Mouse (Mus musculus): Measurements from ENCODE around the gene Enam.
"Not testable (repeated sequence)": the region's sequence is repeated elsewhere in the genome, so short reads cannot be mapped to it uniquely, and the experiment has no call there.

Gene Enam

DNA sequence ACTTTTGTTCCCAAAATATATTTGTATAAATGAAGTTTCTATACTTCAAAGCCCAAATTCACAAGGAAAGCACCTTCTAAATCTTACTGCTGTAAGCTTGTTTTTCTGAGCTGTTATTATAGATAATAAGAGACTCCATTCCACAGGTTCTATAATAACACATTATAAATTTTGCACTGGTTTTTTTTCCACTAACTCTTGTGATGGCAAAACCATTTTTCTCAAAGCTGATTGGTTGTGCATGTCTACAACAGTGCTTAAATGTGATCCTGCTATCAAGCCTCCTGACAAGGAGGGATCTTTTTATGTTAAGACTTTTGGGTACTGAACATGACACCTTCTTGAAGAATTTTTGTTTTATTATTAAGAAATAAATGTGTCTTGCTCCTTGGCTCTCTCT is at the start of gene Enam:
TSS of gene Enam (plus strand) at position 301 of the 400 bp plus-strand sequence.
- DNase-seq (ENCODE audit: low read depth, low spot score) = no peak

DNA sequence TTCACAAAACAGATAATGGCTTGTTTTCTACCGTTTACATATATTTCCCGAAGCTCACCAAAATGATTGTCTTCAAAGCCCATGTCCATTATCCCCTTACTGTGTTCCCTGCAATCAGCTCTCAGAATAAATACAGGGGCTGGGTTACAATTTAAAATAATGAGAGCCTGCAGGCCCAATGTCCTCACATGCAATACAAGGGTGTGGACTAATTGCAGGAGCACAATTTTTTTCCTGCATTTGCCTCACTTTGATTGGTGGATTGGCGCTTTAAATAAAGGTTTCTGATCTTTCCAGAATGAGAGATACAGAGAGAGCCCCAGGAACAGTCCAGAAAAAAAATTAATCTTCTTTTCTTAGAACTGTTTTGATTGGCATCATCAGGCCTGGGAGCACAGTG is 32.1 kb upstream of the Enam start, which contains the start of gene Ambn:
TSS of gene Ambn (plus strand) at position 301 of the 400 bp plus-strand sequence.
- DNase-seq (ENCODE audit: low read depth, low spot score) = no peak

DNA sequence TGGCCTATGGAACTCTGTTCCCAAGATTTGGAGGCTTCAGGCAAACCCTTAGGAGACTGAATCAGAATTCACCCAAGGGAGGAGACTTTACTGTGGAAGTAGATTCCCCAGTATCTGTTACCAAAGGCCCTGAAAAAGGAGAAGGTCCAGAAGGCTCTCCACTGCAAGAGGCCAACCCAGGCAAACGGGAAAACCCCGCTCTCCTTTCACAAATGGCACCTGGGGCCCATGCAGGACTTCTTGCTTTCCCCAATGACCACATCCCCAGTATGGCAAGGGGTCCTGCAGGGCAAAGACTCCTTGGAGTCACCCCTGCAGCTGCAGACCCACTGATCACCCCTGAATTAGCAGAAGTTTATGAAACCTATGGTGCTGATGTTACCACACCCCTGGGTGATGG is 20.3 kb upstream of the Enam start:
- no peak for DNase-seq (ENCODE audit: low read depth, low spot score)

DNA sequence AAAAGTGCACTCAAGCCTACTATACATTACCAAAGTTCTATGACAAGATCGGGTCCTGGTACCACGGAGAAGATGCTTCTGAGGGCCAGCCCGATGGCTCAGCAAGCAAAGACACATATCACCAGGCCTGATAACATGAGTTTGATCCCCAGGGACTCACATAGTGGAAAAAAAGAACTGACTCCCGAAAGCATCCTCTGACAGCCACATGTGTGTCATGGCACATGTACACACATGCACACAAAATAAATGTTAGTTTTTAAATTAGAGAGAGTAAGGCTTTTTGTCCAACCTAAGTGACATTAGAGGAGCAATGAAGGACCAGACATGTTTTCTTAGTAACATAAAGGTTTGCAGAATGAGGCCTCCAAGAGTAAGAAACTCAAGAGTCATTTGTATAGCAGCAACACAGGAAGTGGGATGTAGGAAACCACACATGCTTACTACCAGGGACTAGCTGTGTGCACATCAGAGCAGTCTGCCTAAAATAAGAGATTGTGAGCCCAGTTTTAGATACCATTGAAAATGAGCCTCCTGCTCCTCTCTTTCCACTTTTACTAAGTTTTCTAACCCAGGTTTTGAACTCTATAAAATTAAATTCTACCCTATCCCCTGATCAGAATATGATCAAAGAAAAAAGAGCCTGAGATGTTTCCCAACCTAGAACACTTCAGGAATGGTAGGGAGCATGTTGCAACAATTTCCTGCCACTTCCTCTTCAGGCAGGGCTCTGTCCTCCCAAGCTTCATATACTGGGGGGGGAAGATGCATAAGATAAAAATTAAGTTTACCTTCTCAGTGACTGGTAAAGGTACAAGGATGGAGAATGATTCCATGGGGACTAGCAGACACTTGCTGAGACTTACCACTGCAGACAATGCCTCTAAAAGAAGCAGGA is 18.7 kb upstream of the Enam start:
- no peak for DNase-seq (ENCODE audit: low read depth, low spot score)

DNA sequence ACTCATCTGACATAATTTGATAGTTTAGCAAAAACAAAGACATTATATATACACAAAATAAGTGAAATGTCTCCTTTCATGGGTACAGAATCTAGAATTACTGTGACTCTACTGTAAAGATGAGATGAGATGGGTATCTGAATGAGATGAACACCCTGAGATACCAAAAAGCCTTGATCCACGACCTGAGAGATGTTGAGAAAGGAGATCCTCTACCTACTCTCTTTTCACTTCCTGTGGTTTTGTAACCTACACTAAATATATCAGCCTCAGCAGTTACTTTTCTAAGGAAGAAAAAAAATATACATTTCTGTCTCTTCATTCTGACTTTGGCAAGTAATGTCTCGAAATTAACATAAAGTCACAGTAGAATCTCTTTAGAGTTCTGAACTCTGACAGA is 1.2 kb downstream of the Enam start:
- no peak for DNase-seq (ENCODE audit: low read depth, low spot score)

DNA sequence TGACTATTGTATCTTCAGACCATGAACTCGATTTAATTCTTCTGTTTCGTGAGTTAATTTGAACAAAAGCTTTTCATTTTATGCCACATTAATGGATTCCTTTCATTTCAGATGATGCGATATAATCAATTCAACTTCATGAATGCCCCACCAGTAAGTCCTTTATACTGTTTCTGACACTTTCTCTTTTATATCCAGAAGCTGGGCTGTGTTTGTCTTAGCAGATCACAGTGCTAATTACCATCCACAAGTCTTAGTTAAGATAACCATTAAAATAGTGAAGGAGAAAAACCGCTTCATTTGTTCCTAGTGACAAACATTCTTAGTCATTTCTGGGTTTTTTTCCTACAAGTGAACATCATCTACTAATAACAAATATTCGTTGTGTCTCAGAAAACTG is 3.3 kb downstream of the Enam start:
- no peak for DNase-seq (ENCODE audit: low read depth, low spot score)

DNA sequence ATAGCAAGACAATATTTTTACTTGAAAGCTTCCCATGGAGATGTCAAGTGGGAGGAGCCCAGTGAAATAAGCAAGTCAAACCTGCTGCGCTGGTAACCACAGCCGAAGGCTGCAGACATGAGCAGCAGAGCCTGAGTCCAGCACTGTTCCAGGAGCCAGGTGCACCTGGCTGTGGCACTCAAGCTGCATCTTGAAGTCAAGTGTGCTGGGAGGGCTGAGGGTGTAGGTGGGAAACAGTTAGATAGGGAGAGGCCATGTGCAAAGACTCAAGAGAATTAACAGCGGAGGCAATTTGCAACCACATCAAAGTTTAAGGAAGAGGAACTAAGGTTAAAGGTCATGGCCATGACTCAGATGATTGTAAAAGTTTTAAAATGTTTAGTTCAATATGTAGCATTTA is 12.0 kb downstream of the Enam start:
- DNase-seq (ENCODE audit: low read depth, low spot score) = no peak

DNA sequence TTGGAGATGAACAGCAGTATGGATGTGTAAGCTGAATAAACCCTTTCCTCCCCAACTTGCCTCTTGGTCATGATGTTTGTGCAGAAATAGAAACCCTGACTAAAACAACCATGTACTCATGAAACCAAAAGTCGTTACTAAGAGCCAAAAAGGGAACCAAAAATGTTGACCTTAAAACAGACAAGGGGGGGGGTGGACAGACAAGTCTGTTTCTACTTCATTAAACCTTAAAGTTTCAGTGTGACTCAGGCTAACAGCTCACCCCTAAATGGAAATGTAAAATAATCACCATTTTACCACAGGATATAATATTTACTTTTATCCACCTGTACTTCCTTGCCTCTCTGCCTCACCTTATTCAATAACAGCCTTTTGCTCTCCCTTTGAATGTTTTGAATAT is 20.8 kb downstream of the Enam start:
- DNase-seq (ENCODE audit: low read depth, low spot score) = no peak

DNA sequence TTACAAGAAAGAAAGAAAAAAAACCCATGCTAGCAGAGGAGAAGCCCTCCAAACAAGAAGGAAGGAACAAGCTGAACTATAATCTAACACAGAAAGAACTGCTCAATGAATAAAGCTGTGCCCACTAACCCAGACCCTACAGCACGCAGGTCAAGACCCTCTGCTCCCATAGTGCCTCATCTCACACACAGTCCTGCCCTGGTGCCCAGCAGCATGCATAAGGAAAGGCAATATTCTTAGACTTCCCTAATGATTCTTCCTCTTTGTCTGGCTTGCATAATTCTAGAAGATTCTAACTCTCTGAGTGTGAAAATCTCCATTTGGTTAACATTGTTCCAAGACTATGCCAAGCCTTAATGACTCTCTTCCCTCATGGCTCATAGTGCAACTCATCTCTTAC is 21.2 kb downstream of the Enam start:
- no peak for DNase-seq (ENCODE audit: low read depth, low spot score)

DNA sequence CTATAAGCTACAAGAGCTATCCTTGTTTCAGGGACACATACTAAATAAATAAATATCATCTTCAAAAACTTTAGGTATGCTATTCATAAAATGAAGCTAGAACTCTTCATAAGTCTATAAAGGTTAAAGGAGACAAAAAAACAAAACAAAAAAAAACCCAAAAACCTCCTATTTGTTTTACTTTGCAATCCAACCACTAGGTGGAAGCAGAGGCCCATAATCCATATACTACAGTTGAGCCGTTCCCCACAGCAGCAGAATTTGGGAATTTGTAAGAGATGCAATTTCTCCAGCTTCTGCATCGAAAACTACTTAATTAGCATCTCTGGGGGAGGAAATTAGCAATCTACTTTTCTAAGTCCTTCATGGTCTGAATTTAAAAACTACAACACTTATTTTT is 31.5 kb downstream of the Enam start:
- DNase-seq (ENCODE audit: low read depth, low spot score) = no peak

DNA sequence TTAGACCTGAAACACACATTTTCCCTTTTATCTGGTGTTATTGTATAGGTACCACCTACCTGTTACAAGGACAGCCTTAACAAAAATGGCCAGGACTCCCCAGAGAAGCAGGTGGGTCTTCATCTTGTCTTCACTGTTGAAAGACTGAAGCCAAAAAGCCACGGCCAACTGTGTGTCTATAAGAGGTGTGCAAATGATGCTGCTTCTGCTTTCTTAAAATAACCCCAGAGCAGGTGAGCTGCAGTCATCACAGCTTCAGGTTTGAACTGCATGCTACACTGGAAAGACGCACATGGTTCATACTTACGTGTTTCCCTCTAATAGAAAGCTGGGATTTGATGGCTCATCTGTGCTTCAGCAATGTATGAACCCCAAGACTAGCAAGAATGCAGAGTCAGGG is 39.9 kb downstream of the Enam start, which contains the start of gene Jchain:
TSS of gene Jchain (minus strand) at position 235 of the 400 bp plus-strand sequence.
- no peak for DNase-seq (ENCODE audit: low read depth, low spot score)

DNA sequence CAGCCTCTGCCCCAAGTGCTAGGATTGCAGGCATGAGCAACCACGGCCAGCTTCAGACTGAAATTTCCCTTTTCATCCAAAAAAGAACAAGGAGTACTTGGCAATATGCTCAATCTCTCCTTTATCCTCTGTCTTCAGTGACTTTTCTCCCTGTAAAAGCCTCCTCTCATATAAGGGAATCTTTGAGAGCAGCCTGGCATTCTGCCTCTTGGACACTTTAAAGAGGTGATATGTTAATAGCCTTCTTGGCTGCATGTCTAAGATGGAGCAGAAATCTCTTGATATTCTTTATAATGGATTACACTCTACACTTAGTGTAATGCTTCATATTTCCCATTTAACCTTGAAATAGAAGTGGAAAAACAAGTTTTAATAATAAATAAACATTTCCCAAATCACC is 43.1 kb downstream of the Enam start:
- no peak for DNase-seq (ENCODE audit: low read depth, low spot score)

DNA sequence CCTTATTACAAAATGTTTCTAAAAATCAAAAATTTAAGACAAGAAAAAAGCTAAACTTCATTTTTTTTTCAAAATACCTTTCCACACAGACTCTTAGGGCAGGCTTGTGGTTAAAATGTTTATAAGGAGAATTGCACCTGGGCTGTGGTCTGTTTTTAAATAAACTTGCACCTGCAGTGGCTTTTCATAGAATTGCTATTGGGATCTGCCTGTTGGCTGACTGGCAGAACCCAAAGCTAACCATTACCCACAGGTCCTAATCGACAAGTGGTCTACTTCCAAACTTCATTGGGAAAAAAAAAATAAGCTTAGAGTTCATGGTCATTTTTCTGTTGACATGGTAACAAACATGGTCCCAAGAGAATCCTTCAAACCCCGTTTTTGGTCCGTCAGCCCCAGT is 46.9 kb downstream of the Enam start:
- DNase-seq (ENCODE audit: low read depth, low spot score) = no peak

DNA sequence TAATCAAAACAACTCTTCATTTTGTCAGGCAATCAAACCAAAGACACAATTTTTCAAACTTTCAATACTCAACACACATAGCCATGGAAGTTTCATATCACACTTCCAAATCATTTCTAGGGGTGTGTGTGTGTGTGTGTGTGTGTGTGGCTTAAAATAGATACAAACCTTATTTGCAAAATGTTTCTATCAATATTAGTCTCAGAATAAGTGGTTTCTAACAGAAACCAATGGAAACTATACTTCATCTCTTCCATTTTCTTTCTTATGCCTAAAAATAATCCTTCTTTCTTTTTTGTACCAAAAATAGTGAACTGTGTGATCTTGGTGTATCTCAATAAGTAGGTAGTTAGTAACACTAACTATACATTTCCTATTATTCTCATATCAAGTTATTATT is 53.1 kb downstream of the Enam start:
- no peak for DNase-seq (ENCODE audit: low read depth, low spot score)

DNA sequence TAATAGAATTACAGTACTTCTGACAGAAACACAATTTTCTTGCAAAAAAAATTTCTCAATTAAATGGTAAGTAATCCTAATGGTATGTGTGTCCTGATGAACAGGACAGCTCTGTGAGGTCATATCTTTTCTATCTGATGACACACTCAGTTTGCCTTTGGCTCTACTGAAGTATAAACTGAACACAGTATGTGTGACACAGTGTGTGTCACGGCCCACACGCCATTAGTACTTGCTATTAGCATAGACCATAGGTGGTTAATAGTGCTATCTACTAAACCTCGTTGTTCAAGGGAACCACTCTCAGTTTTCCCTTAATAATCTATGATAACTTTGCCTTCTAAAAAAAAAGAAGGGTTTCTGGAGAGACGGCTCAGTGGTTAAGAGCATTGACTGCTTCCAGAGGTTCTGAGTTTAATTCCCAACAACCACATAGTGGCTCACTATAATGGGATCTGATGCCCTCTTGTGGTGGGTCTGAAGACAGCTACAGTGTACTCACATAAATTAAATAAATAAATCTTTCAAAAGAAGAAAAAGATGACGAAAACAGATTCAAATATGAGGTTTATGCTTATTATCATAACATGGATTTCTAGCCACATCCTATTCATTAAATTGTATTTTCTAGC is 55.0 kb downstream of the Enam start:
- DNase-seq (ENCODE audit: low read depth, low spot score) = no peak

DNA sequence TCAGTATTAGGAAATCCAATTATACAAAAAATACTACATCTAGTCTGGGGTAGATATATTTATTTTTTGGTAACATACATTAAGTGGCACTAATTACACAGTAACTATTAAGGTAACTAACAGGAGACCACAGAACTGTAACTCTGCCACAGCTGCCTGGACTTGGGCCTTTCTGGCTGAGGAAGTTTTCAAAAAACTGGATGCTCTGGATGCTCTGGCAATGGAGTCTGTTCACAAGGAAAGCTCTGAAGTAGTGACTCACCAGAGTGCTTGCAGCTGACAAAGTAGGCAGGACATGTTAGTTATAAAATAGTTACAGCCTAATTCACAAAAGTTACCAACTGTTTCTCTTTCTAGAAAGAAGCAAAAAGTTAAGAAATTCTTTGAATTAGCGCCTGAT is 56.6 kb downstream of the Enam start:
- not testable (repeated sequence) for DNase-seq (ENCODE audit: low read depth, low spot score)

DNA sequence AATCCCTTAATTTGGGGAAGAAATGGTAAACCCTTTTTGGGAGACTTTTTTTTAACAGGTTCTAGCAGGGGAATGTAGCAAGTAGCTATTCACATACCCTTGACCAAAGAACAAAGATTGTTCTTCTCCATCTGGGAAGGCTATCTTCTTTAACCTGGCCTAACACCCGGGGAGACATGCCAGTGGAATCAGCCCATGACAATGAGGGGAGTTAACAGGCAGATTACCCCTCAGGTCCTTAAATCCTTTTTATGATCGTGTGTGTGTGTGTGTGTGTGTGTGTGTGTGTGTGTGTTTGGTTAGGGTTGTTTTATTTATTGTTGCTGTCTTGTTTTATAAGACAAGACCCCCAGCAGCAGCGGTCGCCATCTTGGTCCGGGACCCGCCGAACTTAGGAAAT is 57.8 kb downstream of the Enam start:
- no peak for DNase-seq (ENCODE audit: low read depth, low spot score)

DNA sequence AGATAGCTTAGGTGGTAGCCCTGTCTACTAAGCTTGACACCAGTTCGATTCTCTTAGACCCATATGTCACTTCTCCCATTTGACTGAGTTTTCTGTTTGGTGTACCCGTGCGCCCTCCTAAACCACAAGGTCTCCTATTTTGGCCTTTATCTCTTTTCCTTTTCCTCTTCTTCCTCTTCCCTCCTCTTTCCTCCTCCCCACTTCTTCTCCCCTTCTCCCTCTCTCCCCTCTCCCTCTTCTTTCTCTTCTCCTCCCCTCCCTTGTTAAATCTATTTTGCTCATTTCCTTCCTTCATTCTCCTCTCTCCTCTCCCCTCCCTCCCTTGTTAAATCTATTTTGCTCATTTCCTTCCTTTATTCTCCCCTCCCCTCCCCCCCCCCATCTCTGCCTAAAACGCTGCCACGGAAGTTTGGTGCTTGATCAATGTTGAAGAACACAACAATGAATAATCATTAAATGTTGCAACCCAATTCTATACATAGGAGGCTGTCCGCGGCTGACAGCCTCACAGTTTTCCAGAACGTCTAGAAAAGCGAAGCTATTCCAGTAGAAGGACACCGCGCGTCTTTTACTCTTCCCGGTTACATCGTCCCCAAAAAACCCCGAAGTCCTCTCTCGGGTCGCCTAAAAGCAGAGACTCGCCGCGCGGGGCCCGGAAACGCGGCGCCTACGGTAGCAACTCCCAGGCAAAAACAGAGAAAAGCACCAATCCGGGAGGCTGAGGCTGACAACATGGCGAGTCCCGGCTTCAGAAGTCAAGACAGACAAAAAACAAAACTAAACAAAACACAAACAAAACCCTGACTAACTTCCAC is 65.7 kb downstream of the Enam start:
- DNase-seq (ENCODE audit: low read depth, low spot score) = no peak

DNA sequence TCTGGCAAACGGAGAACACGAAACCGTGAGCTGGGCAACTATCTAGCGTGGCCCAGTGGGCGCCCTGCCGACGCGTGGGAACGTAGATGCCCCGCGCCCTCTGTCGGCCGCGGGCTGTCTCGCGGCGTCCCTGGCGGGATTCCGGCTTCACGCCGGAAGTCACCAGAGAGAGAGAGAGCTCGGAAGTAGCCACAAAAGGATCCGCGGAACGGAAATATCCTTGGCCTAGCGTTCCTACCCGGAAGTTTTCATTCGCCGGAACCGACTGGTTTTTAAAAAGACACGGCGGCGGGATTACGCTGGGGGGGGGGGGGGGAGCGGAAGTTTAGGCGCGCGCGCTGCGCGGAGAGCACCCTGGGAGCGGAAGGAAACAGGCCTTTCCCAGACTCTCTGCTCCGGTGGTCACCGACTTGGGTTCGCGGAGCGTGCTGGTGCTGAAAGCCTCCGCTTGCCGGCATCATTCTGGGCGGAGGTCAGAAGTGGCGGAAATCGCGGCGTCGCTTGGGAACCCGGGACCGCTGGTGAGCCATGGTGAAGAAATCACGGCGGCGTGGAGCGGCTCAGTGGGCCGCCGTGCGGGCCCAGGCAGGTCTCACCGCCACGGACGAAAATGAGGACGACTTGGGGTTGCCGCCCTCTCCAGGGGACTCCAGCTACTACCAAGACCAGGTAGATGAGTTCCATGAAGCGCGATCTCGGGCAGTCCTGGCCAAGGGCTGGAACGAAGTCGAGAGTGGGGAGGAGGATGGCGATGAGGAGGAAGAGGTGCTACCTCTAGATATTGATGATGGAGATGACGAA is 66.5 kb downstream of the Enam start, which contains the start of gene Utp3:
TSS of gene Utp3 (plus strand) at position 377 of the 801 bp plus-strand sequence.
- peak; percentile 97 for DNase-seq (ENCODE audit: low read depth, low spot score)

Data from WW6 (cell line).